Mouse (Mus musculus): ENCODE data around the gene Pip4p1.
"Not testable (repeated sequence)": the region's sequence is repeated elsewhere in the genome, so short reads cannot be mapped to it uniquely, and the experiment has no call there.

Gene Pip4p1

DNA sequence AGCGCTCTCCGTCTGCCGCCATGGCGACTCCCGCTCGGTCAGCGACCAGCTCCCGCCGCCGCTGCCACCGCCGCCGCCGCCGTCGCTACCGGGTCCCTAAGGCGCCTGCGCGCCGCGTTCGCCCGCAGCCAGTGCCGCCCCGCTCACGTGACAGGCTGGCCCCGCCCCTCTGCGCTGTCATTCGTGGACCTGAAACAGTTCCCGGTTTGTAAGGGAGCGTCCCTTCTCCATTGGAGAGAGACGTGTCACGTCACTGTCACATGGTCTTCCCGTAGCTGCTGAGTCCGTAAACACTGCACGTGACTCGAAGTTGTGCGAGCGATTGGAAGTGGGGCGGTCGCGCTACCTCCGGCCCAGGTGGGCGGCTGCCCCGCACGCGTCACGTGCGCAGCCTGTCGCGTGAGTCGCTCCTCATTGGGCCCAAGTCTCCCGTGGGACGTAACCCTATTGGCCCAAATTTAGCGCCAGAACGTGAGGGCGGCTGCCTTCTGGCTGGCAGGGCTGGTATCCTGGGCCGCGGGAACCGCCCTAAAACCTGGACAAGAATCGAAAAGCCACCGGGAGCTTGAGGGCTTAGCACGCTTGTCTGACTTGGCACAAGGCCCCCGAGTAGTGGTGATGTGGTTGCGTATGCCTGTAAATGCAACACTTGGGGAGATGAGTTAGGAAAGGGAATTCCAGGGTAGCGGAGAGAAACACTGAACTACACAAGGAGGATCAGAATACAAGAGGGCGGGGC lies at the start of gene Pip4p1, which contains the start of gene Pnp:
Pip4p1 (minus strand) TSS at position 103 of the 739 bp plus-strand sequence.
Pnp (plus strand) TSS at position 329 of the 739 bp plus-strand sequence.
- peak; percentile 100 for DNase-seq

- no peak for DNase-seq
These were observed 49.0 kb upstream of the Pip4p1 start for GRCm38 (mm10) chr14:50979631-50980030.

GRCm38 (mm10) chr14:50978451-50978850 lies 47.8 kb upstream of the Pip4p1 start:
- DNase-seq: not testable (repeated sequence)

DNA sequence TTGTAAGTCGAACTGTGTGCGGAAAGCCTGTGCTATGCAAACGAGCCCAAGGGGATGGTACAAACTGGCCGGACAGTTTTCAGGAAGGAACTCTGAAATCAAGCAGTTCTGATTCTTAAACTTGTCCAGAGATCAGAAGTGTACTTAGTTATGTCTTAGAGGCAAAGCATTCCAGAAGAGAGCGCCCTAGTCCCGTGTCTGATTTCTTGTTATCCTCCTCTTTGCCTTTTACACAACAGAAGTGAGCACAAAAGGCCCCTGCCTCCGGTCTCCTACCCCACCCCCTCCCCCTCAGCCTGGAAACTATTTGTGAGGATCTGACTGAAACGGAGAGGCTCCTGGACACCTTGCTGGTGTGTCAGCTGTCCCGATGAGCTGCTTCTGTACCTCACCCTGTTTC lies 46.0 kb upstream of the Pip4p1 start:
- DNase-seq: peak; percentile 33

- no peak for DNase-seq
These were observed 44.3 kb upstream of the Pip4p1 start for GRCm38 (mm10) chr14:50975001-50975400.

DNA sequence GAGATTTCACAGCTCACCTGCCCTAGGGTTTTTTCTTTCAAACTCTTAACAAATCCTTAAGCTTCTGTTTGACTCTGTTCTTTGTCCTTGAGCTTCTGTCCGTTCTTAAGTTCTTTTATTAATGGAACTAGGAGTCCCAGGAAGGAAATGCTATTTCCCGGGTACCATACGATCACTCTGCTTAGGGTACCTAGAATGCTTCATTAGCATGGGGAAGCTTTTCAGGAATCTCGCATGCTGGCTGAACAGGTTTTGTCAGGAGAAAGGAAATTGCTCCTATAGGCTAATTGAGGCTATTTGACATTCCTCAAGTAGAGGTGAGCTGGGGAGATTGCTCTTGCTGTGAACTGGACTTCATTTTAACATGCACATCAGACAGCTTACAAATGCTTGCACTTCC lies 43.0 kb upstream of the Pip4p1 start:
- DNase-seq: no peak

- DNase-seq: not testable (repeated sequence)
These were observed 42.4 kb upstream of the Pip4p1 start for GRCm38 (mm10) chr14:50973054-50973453.

- DNase-seq: no peak
These were observed 40.2 kb upstream of the Pip4p1 start for GRCm38 (mm10) chr14:50970822-50971221.

DNA sequence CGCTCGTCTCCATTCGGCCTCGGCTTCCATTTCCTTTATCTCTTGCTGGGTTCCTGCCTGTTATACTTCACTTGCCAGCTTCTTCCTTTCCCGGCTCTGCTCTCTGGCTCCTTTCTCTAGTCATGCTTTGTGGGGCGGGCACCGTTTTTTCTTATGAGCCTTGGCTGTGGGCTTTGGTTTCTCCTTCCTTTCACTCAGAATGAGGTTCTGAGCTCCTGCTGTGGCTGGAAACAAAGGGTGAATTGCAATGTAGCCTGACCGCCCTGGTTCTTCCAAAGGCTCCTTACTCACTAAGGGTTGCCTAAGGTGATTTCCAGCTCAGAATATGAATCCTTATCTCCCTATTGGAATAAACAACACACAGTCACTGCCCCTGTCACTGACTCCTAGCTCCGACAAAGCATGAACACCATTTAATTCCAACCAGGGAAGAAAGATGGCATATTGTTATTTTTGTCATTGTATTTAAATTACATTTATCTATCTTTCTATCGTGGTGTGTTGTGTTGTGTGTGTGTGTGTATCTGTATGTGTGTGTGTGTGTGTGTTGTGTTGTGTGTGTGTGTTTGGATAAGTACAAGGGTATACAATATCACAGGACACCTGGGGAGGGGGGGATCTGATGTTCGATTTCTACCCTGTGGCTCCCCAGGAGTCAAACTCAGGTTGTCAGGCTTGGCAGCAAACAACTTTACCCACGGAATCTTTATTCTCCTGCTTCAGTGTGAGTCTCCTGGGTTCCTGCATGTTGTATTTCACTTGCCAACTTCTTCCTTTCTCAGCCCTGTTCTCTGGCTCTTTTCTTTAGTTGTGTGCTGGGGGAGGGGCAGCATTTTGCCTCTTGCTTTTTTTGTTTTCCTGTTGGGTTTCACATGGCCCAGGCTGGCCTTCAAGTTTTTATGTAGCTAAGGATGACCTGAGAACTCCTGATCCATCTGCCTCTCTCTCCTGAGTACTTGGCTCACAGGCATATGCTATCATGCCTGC lies 39.2 kb upstream of the Pip4p1 start:
- peak; percentile 23 for DNase-seq

DNA sequence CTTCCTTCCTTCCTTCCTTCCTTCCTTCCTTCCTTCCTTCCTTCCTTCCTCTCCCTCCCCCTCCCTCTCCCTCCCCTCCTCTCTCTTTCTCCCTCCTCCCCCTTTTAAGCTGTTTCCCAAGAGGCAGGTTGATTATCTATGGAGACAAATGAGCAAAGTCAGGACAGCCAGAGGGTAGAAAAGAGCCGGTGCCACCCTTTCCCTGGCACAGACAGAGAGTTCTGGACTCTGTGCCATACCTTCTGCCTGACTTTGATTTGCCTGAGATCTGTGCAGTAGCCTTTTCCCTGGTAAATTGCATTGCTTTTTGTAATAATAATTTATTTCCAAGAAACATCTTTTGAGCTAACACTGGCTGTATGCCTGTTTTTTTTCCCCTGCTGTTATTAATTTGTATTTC lies 38.4 kb upstream of the Pip4p1 start:
- DNase-seq: no peak

GRCm38 (mm10) chr14:50968216-50968980 lies 37.7 kb upstream of the Pip4p1 start:
- DNase-seq: no peak

DNA sequence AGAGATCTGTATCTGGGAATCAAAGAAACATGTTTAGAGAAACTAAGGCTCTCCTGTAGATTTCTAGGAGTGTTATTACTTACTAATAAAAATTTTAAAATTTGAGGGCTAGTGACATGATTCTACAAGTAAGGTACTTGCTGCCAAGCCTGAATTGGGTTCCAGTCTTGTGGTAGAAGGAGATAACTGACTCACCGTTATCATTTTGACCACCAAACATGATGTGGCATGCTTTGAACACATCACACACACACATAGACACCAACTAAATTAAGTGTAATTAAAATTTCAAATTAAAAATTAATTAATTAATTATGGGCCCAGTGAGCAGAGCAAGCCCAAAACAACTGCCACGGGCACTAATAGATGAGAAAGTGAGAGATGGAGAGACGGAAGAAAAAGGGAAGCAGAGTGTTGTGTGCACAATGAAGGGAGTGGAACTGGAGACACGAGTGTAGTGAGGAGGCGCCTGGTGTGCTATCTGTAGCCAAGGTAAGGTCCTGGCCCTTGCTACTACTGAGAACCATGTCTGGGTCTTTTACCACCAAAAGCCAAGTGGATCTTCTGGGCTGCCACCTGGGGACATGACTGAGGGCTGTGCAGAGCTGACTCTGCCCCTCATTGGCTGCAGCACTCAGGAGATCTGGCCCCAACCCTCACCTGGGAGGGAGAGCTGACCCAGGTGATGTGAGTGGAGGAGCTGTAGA lies 27.8 kb upstream of the Pip4p1 start:
- DNase-seq: not testable (repeated sequence)

- not testable (repeated sequence) for DNase-seq
These were observed 26.5 kb upstream of the Pip4p1 start for GRCm38 (mm10) chr14:50957146-50957545.

DNA sequence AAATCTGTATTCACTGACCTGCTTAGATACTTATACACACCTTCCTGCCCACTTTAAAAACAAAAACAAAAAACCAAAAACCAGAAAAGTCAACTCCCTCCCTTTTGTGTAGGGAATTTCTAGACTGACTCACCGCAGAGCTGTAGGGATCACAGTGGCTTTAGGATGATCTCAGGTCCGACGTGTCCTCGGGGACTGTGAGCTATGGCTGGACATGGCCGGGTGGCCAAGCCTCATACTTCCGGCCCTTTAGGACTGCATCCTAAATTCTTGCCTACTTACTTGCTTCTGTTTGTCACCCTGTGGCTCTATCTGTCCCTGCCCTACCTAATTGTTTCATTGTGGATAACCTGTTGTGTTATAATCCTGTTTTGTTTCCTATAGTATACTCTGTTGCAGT lies 26.1 kb upstream of the Pip4p1 start:
- not testable (repeated sequence) for DNase-seq

- peak; percentile 31 for DNase-seq
These were observed 25.4 kb upstream of the Pip4p1 start, which contains the start of gene Pnp2 for GRCm38 (mm10) chr14:50955942-50956508. Pnp2 (plus strand) TSS chr14:50955992.

DNA sequence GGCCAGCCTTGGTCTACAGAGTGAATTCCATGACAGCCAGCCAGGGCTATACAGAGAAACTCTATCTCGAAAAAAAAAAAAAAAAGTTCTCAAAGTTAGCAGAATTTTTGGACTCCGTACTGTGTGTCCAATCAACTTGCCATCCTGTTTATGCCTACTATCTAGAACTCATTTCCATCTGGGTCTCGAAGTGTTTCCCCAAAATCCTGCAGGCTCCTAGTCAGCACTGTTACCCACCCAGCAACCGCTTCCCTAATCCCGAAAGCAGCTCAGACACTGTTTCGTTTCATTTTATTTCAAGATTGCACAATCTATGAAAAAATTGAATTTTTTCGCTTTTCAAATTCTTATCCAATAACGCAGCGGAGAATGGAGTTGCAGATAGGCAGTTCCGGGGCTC lies 24.8 kb upstream of the Pip4p1 start:
- no peak for DNase-seq

DNA sequence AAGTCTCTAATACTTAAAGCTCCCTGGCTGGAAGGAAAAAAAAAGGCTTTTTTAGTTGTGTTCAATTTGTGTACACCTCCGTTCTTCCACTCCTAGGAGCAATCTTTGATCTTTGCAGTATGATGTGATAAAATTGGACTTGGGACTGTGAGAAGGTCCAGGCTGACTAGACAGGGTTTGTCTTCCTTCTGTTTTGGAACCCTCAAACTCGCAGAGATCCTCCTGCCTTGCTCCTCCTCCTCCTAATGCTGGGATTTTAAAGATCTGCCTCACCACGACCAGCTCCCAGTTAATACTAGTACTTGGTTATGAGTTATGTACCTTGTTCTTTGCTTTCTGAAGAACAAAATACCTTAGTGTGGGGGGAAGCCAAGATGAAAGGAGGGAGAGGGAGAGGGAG lies 14.9 kb upstream of the Pip4p1 start:
- not testable (repeated sequence) for DNase-seq

- DNase-seq: not testable (repeated sequence)
These were observed 14.4 kb upstream of the Pip4p1 start for GRCm38 (mm10) chr14:50945081-50945480.

- not testable (repeated sequence) for DNase-seq
These were observed 14.0 kb upstream of the Pip4p1 start for GRCm38 (mm10) chr14:50944668-50945033.

DNA sequence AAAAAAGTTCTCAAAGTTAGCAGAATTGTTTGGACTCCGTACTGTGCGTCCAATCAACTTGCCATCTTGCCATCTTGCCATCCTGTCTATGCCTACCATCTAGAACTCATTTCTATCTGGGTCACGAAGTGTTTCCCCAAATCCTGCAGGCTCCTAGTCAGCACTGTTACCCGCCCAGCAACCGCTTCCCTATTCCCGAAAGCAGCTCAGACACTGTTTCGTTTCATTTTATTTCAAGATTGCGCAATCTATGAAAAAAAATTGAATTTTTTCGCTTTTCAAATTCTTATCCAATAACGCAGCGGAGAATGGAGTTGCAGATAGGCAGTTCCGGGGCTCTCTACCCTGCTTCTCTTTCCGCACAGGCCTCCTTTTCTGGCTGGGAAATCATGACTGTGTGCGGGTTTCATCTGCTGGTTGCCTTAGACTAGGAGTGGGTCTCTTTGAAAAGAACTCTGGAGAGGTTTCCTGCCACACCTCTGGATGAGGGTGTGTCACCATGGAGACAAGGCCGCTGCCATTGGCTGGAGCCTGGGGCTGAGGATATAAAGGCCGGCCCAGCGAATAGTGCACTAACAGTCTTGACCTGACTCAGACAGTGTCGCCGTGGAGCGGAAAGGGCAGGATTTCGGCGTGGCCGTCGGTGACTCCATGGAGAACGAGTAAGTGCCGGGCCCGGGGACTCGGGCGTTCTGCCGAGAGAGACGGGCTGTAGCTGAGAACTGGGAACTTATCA lies 13.4 kb upstream of the Pip4p1 start, which contains the start of gene Gm49342:
Gm49342 (plus strand) TSS at position 586 of the 736 bp plus-strand sequence.
- peak; percentile 95 for DNase-seq

GRCm38 (mm10) chr14:50938940-50939339 lies 8.3 kb upstream of the Pip4p1 start:
- DNase-seq: no peak

Measured in embryo, embryonic 11 days (tissue).